Mouse (Mus musculus) stomach, embryonic 16.5 days (tissue): ENCODE measurements at regions not wholly inside any gene's neighbourhood (a gene's known extent, or its start where the extent isn't known, plus 50 kb on each side); places are given as distances from the start of the nearest gene placed in this dataset.
A peak's percentile ranks its signal among the peaks of the same experiment; 100 is the strongest.

Experiments
- ATAC-seq: fragments of 200-750 bp; cut with Nextera tagmentation; 2 replicates; pipeline ENCODE4 v1.8.0; 2017; ENCODE audit warnings: moderate number of reproducible peaks, moderate TSS enrichment; ENCODE audit not compliant: insufficient read depth, low FRiP score
- H3K27ac ChIP-seq: fragments of 300-500 bp; sonication (generic); 2 replicates; pipeline ENCODE4 v1.5.1; 2014; ENCODE audit warnings: low read length
- H3K27me3 ChIP-seq: fragments of 300-500 bp; sonication (generic); 2 replicates; pipeline ENCODE4 v1.6.1; 2014; ENCODE audit warnings: low read length, control low read depth, mixed read lengths; ENCODE audit not compliant: control insufficient read depth, insufficient read depth
- H3K36me3 ChIP-seq: fragments of 300-500 bp; sonication (generic); 2 replicates; pipeline ENCODE4 v1.6.1; 2014; ENCODE audit warnings: low read length; ENCODE audit not compliant: control insufficient read depth, insufficient read depth
- H3K4me1 ChIP-seq: fragments of 300-500 bp; sonication (generic); 2 replicates; pipeline ENCODE4 v1.6.1; 2014; ENCODE audit warnings: low read length, control low read depth, mixed read lengths; ENCODE audit not compliant: control insufficient read depth, insufficient read depth
- H3K4me2 ChIP-seq: fragments of 300-500 bp; sonication (generic); 2 replicates; pipeline ENCODE4 v1.6.1; 2014; ENCODE audit warnings: low read depth, low read length, mixed read lengths
- H3K4me3 ChIP-seq: fragments of 300-500 bp; sonication (generic); replicated peaks from 2 replicates; pipeline ENCODE4 v1.5.1; 2014; ENCODE audit warnings: mild to moderate bottlenecking, low read length
- H3K9ac ChIP-seq: fragments of 300-500 bp; sonication (generic); 2 replicates; pipeline ENCODE4 v1.6.1; 2014; ENCODE audit warnings: low read length
- H3K9me3 ChIP-seq: fragments of 300-500 bp; sonication (generic); replicated peaks from 2 replicates; pipeline ENCODE4 v1.6.1; 2016; ENCODE audit warnings: low read length, control low read depth; ENCODE audit not compliant: control insufficient read depth
- WGBS: fragments of 180-500 bp; shearing (Covaris S2); extraction: QIAGEN DNeasy Blood & Tissue Kit; methylation state at CpG from one replicate; pipeline ENCODE4 v1.1.7; 2014; 5-methylcytosine and 5-hydroxymethylcytosine counted together

DNA sequence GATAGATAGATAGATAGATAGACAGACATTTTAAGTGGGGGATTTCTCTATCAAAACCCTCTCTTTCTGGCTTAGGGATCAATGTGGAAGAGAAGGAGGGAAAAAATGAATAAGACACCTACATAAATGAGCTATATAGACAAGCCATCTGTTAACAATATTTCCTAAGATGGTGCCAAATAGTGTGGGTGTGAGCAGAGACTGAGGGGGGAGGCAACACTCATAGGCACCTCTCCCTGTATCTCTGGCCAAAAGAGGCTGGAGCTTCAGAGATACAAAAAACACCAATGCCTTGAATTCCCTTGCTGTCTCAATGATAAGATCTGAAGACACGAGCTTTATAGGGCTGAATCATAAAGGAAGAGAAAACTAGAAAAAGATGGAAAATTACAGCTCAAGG is 864.2 kb upstream of the A1bg start:
- H3K9ac ChIP-seq = no peak overlapping the region
- no peaks in the 10 kb centered on the region for H3K9me3 ChIP-seq
- no peak for ATAC-seq
- H3K27me3 ChIP-seq = no peaks in the 10 kb centered on the region
- WGBS = 86% methylated on average over 1 of the region's 1 CpGs
- H3K4me2 ChIP-seq = no peak overlapping the region
- no peaks in the 10 kb centered on the region for H3K36me3 ChIP-seq
- no peak overlapping the region for H3K4me3 ChIP-seq
- H3K4me1 ChIP-seq = no peaks in the 10 kb centered on the region
- no peak overlapping the region for H3K27ac ChIP-seq

- ATAC-seq = no peak
- 85% methylated on average over 2 of the region's 2 CpGs for WGBS
Observed at GRCm38 (mm10) chr15:61781531-61781930, 858.7 kb upstream of the A1bg start.

DNA sequence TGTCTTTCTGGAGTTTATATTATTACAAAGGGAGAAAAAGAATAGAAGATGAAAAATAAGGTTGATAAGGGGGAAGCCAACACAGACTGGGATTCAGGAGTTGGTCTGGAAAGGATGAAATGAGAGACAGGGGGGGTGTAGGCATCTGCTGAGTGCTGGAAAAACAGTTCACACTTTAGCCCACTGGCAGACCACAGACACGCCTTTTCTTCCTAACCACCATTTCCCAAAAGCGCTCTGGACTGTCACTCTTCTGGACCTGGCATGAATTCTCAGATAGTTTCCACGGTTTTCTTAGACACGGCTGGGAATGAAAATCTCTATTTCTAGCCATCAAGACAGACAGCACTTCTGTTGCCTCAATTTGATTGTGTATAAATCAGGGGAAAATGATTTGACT is 850.2 kb upstream of the A1bg start:
- Histone ChIP-seq H3K4me1 (peaks cover 2% of the 10 kb centered on the region; the same call in 1 of the 2 replicates), H3K9me3 (no peaks in the 10 kb centered on the region), H3K27ac (no peak overlapping the region), H3K4me3 (no peak overlapping the region), H3K4me2 (no peak overlapping the region), H3K9ac (no peak overlapping the region), H3K36me3 (no peaks in the 10 kb centered on the region), H3K27me3 (no peaks in the 10 kb centered on the region)
- WGBS = 86% methylated on average over 4 of the region's 4 CpGs
- no peak for ATAC-seq

More at GRCm38 (mm10) chr15:61781531-61781930, 858.7 kb upstream of the A1bg start:
- H3K4me3 ChIP-seq = no peak overlapping the region
- H3K9me3 ChIP-seq = no peaks in the 10 kb centered on the region
- H3K4me2 ChIP-seq = no peak overlapping the region
- no peak overlapping the region for H3K9ac ChIP-seq
- no peak overlapping the region for H3K27ac ChIP-seq
- H3K27me3 ChIP-seq = no peaks in the 10 kb centered on the region
- no peaks in the 10 kb centered on the region for H3K4me1 ChIP-seq
- no peaks in the 10 kb centered on the region for H3K36me3 ChIP-seq

DNA sequence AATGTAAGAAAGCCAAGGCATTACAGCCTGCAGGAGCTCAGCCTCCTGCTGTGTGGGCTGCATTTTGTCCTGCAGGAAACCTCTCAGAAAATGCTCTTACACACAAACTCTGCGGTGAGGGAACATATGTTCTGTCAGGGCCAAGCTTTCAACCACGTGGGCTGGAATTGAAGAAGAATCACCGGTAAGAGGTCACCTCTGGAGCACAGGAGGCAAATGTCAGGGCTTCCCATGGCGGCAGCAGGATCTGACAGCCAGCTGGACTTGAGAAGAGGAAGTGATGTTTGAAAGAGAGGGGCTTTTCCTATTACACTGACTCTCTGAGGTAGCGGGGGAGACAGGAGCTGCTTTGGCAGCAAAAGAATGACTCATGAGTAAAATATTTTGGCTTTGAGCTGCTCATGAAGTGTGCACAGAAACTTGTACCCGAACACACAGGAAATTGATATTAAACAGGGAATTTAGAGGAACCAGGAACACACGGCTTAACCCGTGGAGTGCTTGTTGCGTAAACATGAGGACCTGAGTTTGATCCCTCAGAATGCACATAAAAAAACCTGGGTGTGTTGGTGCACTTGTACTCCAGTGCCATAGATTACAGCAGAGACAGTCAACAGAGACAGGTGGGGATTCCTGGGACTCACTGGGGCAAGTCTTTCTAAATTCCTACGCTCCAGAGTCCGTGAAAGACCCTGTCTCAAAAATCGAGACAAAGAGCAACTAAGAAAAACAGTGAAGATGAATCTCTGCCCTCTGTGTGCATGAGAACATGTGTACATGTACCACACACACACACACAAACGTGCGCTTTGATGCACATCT is 848.1 kb upstream of the A1bg start:
- H3K4me3 ChIP-seq = no peak overlapping the region
- peak; percentile 66 for ATAC-seq
- H3K27me3 ChIP-seq = no peaks in the 10 kb centered on the region
- no peaks in the 10 kb centered on the region for H3K36me3 ChIP-seq
- H3K4me2 ChIP-seq = no peak overlapping the region
- WGBS = 42% methylated on average over 14 of the region's 14 CpGs
- H3K27ac ChIP-seq = peak overlapping the region; percentile 45
- H3K9ac ChIP-seq = no peak overlapping the region
- H3K9me3 ChIP-seq = no peaks in the 10 kb centered on the region
- peaks cover 6% of the 10 kb centered on the region; the same call in 1 of the 2 replicates for H3K4me1 ChIP-seq

DNA sequence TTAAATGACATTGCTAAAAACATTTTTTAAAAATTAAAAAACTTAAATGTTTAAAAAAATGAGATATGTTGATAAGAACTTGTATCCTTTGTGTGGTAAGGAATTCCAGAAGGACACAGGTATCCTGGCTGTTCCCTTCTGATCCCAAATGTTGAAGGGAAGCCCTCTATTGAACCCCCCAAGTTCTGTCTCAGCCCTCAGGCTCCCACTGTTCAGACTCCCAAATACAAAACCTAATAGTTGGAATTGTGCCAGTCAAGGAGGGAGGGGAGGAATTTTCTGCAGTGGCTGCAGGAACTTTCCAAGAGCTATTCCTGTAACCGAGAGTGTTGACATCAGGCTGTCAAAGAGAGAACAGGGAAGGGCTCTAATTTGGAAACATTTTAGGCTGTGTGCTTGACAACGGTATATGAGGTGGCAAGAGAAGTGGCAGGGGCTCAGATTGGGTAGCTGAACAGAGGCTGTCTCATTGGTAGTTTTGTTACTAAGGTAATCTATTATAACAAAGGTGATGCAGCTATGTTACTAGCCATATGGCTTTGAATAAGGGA is 843.8 kb upstream of the A1bg start:
- no peak overlapping the region for H3K4me2 ChIP-seq
- H3K4me3 ChIP-seq = no peak overlapping the region
- H3K9me3 ChIP-seq = no peaks in the 10 kb centered on the region
- no peak overlapping the region for H3K9ac ChIP-seq
- H3K36me3 ChIP-seq = no peaks in the 10 kb centered on the region
- H3K27me3 ChIP-seq = no peaks in the 10 kb centered on the region
- H3K27ac ChIP-seq = no peak overlapping the region
- H3K4me1 ChIP-seq = peaks cover 6% of the 10 kb centered on the region; the same call in 1 of the 2 replicates
- ATAC-seq = peak; percentile 21; the same call in 1 of the 2 replicates
- WGBS = 22% methylated on average over 2 of the region's 2 CpGs

GRCm38 (mm10) chr15:61753802-61754201 is 831.0 kb upstream of the A1bg start:
- Histone ChIP-seq H3K4me1 (no peaks in the 10 kb centered on the region), H3K9me3 (no peaks in the 10 kb centered on the region), H3K4me3 (no peak overlapping the region), H3K27ac (no peak overlapping the region), H3K9ac (no peak overlapping the region), H3K4me2 (no peak overlapping the region), H3K36me3 (no peaks in the 10 kb centered on the region), H3K27me3 (no peaks in the 10 kb centered on the region)
- WGBS = 58% methylated on average over 2 of the region's 2 CpGs
- ATAC-seq = no peak

DNA sequence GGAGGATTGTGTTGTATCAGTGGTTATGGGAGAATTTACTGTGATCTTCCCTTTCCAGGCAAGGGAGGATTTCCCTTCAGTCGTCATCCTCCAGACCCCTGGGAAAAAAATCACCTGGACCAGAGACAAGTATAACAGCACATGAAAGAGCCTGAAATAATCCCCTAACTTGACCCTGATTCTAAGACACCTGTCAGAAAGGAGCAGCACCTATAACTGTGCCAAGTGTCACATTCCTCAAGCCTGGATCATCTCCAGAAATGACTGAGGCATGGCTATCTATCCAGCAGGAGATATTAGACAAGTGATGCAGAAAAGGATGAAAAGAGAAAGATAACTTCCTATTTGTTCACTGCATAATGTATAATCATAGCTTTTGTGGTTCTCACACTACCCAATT is 800.9 kb upstream of the A1bg start:
- H3K36me3 ChIP-seq = no peaks in the 10 kb centered on the region
- no peak overlapping the region for H3K4me3 ChIP-seq
- no peak overlapping the region for H3K27ac ChIP-seq
- no peaks in the 10 kb centered on the region for H3K9me3 ChIP-seq
- no peaks in the 10 kb centered on the region for H3K4me1 ChIP-seq
- H3K4me2 ChIP-seq = no peak overlapping the region
- WGBS = 29% methylated on average over 1 of the region's 1 CpGs
- no peak overlapping the region for H3K9ac ChIP-seq
- ATAC-seq = no peak
- H3K27me3 ChIP-seq = no peaks in the 10 kb centered on the region

GRCm38 (mm10) chr15:61718486-61718885 is 795.7 kb upstream of the A1bg start:
- H3K9ac ChIP-seq = no peak overlapping the region
- H3K4me1 ChIP-seq = no peaks in the 10 kb centered on the region
- H3K9me3 ChIP-seq = no peaks in the 10 kb centered on the region
- no peak overlapping the region for H3K27ac ChIP-seq
- no peak overlapping the region for H3K4me2 ChIP-seq
- no peaks in the 10 kb centered on the region for H3K36me3 ChIP-seq
- H3K27me3 ChIP-seq = no peaks in the 10 kb centered on the region
- H3K4me3 ChIP-seq = no peak overlapping the region
- ATAC-seq = no peak

DNA sequence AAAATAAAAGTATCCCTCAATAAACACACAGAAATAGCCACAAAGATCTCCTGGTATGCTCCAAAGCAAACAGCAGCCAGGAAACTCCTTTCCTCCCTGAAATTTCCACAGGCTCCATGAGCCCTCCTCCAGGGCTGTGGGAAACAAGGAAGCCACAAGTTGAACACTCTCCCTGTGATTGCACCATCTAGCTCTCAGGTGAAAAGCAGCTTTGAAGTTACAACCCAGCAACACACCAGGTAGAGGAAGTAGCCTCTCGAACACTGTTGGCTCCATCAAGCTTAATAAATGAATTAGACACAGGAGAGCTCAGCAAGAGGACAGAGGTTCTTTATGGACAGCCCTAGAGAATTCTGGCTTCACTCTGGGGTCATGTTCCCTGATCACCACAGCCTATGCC is 794.4 kb upstream of the A1bg start:
- H3K9ac ChIP-seq = no peak overlapping the region
- WGBS = 82% methylated on average over 1 of the region's 1 CpGs
- no peaks in the 10 kb centered on the region for H3K27me3 ChIP-seq
- no peaks in the 10 kb centered on the region for H3K36me3 ChIP-seq
- no peaks in the 10 kb centered on the region for H3K9me3 ChIP-seq
- no peak overlapping the region for H3K4me3 ChIP-seq
- no peak overlapping the region for H3K4me2 ChIP-seq
- H3K27ac ChIP-seq = no peak overlapping the region
- ATAC-seq = no peak
- no peaks in the 10 kb centered on the region for H3K4me1 ChIP-seq
